8 mouse cellular contexts compared by ENCODE assay signal in genomic region chr2:76929718-76930117, GRCm38 (mm10). TPM values are rescaled to one million over a fixed set of nuclear protein-coding genes. Genes with fewer than 3 reads are reported as not detected.
A peak's percentile ranks its signal among the peaks of the same experiment; 100 is the strongest.
DNase-seq lines count a peak whose midpoint lies in the region; ATAC-seq and TF ChIP-seq lines count a peak whose summit lies in the region.
"Had no signal": no experiment of that assay in that cellular context is flagged by ENCODE, and none has a peak within 500 bp of the region (broad histone marks: within the 10 kb centered on the region; RNA-seq: fewer than 3 reads in every experiment).

No protein-coding gene starts in this region.

- peak overlapping the region; percentile 55; the same call in 1 of the 2 replicates for H3K4me2 ChIP-seq in CH12.LX (ENCODE audit: insufficient read depth, low read depth, poor library complexity, severe bottlenecking)
- H3K4me2 ChIP-seq: heart, embryonic 15.5 days had no signal

- H3K4me3 ChIP-seq in CH12.LX (replicated peaks in 1 of 3; ENCODE audit: low read depth in 2 of 3, low read length in 2 of 3, poor library complexity in 1 of 3): no peak overlapping the region
- no peak overlapping the region for H3K4me3 ChIP-seq in lung, adult 2 months (replicated peaks; ENCODE audit: extremely low read depth, low read depth, low read length)
- H3K4me3 ChIP-seq: heart, embryonic 15.5 days had no signal

- no peak for TF ChIP-seq POLR2A in CH12.LX (IDR thresholded peaks at IDR 0.05; ENCODE audit: low read depth, low read length)
- TF ChIP-seq POLR2A in lung, adult 2 months (IDR thresholded peaks at IDR 0.05; ENCODE audit: borderline replicate concordance, extremely low read depth, low read depth, low read length): no peak

- TF ChIP-seq CTCF in CH12.LX (conservative IDR thresholded peaks at IDR 0.05 in 1 of 2, IDR thresholded peaks at IDR 0.05 in 1 of 2; ENCODE audit: low read depth in 2 of 2, low read length in 2 of 2): peak; percentile 96 to 97
- peak; percentile 35; the same call in 1 of the 2 replicates for TF ChIP-seq CTCF in lung, adult 2 months (IDR thresholded peaks at IDR 0.05; ENCODE audit: insufficient read depth, low read length)

- H3K27ac ChIP-seq in CH12.LX (ENCODE audit: insufficient read depth, low read depth): no peak overlapping the region

- H3K4me1 ChIP-seq in CH12.LX (ENCODE audit: control insufficient read depth in 1 of 2, insufficient read depth in 2 of 2): peaks cover 0 to 23% of the 10 kb centered on the region in 2 experiments; a peak in 2 of 4 replicates
- H3K4me1 ChIP-seq in lung, adult 2 months (ENCODE audit: control insufficient read depth, insufficient read depth, low read length): no peaks in the 10 kb centered on the region

- no peaks in the 10 kb centered on the region for H3K9me3 ChIP-seq in CH12.LX (replicated peaks; ENCODE audit: low read length)
- H3K9me3 ChIP-seq: heart, embryonic 15.5 days had no signal

- H3K27me3 ChIP-seq in CH12.LX (replicated peaks): no peaks in the 10 kb centered on the region
- H3K27me3 ChIP-seq: heart, embryonic 15.5 days had no signal

- 0% methylated on average over 2 of the region's 2 CpGs for WGBS in lung, adult 2 months

- DNase-seq in 416B (ENCODE audit: low read depth) (peak; percentile 77), CH12.LX (ENCODE audit: extremely low read depth) (peak; percentile 80)
- peak; percentile 75 for DNase-seq in cerebellum, adult 18-20 months
- peak; percentile 49 to 78 for DNase-seq in kidney, postnatal 36 days
- peak; percentile 40 for DNase-seq in lung, adult 2 months
- peak; percentile 66 for DNase-seq in right cerebral cortex, postnatal 25 days

- H3K79me2 ChIP-seq in CH12.LX (replicated peaks; ENCODE audit: control insufficient read depth, extremely low read depth, insufficient read depth, poor library complexity, severe bottlenecking): no peaks in the 10 kb centered on the region

- no peaks in the 10 kb centered on the region for H3K36me3 ChIP-seq in CH12.LX (replicated peaks in 1 of 2; ENCODE audit: control insufficient read depth in 1 of 2, insufficient read depth in 1 of 2, low read length in 1 of 2)

- peak; percentile 99 for TF ChIP-seq RAD21 in CH12.LX (IDR thresholded peaks at IDR 0.05; ENCODE audit: low read depth, low read length)

- TF ChIP-seq EP300 in CH12.LX (IDR thresholded peaks at IDR 0.05; ENCODE audit: low read length): no peak

- no peak overlapping the region for H3K9ac ChIP-seq in CH12.LX (ENCODE audit: insufficient read depth, low read depth)
- H3K9ac ChIP-seq: heart, embryonic 15.5 days had no signal

- ATAC-seq in frontal cortex, adult (ENCODE audit: low TSS enrichment): peak; percentile 71

- dilution Hi-C loops in CH12.LX (cut with MboI; ENCODE audit: extremely low pct_ligation_motif_present, extremely low pct_unique_long_range_greater_than_20kb, low sequenced_read_pairs): no loop called here

- in situ Hi-C loops in CH12.LX (cut with MboI; ENCODE audit: low pct_ligation_motif_present, low pct_unique_long_range_greater_than_20kb, low sequenced_read_pairs): loop anchor here (5.0 kb wide), 1 partner anchor 38 kb away; no protein-coding TSS in a partner anchor

TF ChIP-seq in CH12.LX, 34 proteins besides CTCF, POLR2A, EP300 and RAD21:
- no peak for TF ChIP-seq ZNF384 (IDR thresholded peaks at IDR 0.05; ENCODE audit: low read depth, low read length)
- no peak for TF ChIP-seq ELF1 (IDR thresholded peaks at IDR 0.05; ENCODE audit: low read depth, low read length)
- TF ChIP-seq SIN3A (IDR thresholded peaks at IDR 0.05; ENCODE audit: low read length): no peak
- peak; percentile 80 for TF ChIP-seq SMC3 (IDR thresholded peaks at IDR 0.05; ENCODE audit: low read depth, low read length)
- peak; percentile 36 for TF ChIP-seq ZC3H11A (IDR thresholded peaks at IDR 0.05; ENCODE audit: low read depth, low read length)
- no peak for TF ChIP-seq JUND (conservative IDR thresholded peaks at IDR 0.05; ENCODE audit: low read depth, low read length)
- no peak for TF ChIP-seq UBTF (IDR thresholded peaks at IDR 0.05; ENCODE audit: low read depth, low read length)
- no peak for TF ChIP-seq PAX5 (IDR thresholded peaks at IDR 0.05; ENCODE audit: low read length)
- no peak for TF ChIP-seq ZMIZ1 (IDR thresholded peaks at IDR 0.05; ENCODE audit: low read depth, low read length)
- TF ChIP-seq USF2 (conservative IDR thresholded peaks at IDR 0.05; ENCODE audit: low read depth, low read length): no peak
- TF ChIP-seq MEF2A (IDR thresholded peaks at IDR 0.05; ENCODE audit: borderline replicate concordance, low read depth, low read length): no peak
- no peak for TF ChIP-seq ETS1 (conservative IDR thresholded peaks at IDR 0.05; ENCODE audit: low read depth, low read length)
- TF ChIP-seq CHD2 (IDR thresholded peaks at IDR 0.05; ENCODE audit: low read length): no peak
- TF ChIP-seq TBP (conservative IDR thresholded peaks at IDR 0.05; ENCODE audit: low read depth, low read length): no peak
- no peak for TF ChIP-seq NRF1 (IDR thresholded peaks at IDR 0.05; ENCODE audit: low read depth, low read length)
- no peak for TF ChIP-seq MAFK (IDR thresholded peaks at IDR 0.05; ENCODE audit: insufficient replicate concordance, low read length)
- TF ChIP-seq RCOR1 (conservative IDR thresholded peaks at IDR 0.05; ENCODE audit: low read depth, low read length): no peak
- no peak for TF ChIP-seq USF1 (IDR thresholded peaks at IDR 0.05; ENCODE audit: low read depth, low read length)
- 0 out of 2 replicates have a peak, but pooled peaks have one; percentile 17 for TF ChIP-seq CHD1 (IDR thresholded peaks at IDR 0.05; ENCODE audit: low read depth, low read length)
- peak; percentile 51; the same call in 1 of the 2 replicates for TF ChIP-seq IRF4 (IDR thresholded peaks at IDR 0.05; ENCODE audit: low read depth, low read length)
TF ChIP-seq in CH12.LX: peak in this region for 4.

RNA-seq across cellular contexts. Expression of gene Ttn, which starts 52.6 kb away (rescaled TPM):
- total RNA-seq in CH12.LX (2012; rRNA removed): 3.4 and 4.2 TPM in 2 replicates
- total RNA-seq in CH12.LX (2014; rRNA removed): 0.23 and 0.26 TPM in 2 replicates
- polyA plus RNA-seq in CH12.LX (2012; ENCODE audit: insufficient read length, low read depth): 0.45 and 0.60 TPM in 2 replicates
- 0.71 and 6.3 TPM in 2 replicates for polyA plus RNA-seq in lung, adult 2 months (2012; rRNA removed)
